Mouse (Mus musculus) neural tube, embryonic 12.5 days (tissue): ENCODE results near the gene Nrxn3. TPM values are rescaled to one million over a fixed set of nuclear protein-coding genes. Genes with fewer than 3 reads are reported as not detected.

Experiments used
- ATAC-seq: fragments of 200-750 bp; cut with Nextera tagmentation; 2 replicates; pipeline ENCODE4 v1.8.0; 2017; ENCODE audit warnings: low read depth, mild to moderate bottlenecking, moderate TSS enrichment, moderate library complexity; ENCODE audit not compliant: low FRiP score
- H3K27ac ChIP-seq: fragments of 300-500 bp; sonication (generic); 2 replicates; pipeline ENCODE4 v1.5.1; 2016
- H3K27me3 ChIP-seq: fragments of 300-500 bp; sonication (generic); replicated peaks from 2 replicates; pipeline ENCODE4 v1.6.1; 2016; ENCODE audit warnings: mild to moderate bottlenecking
- H3K36me3 ChIP-seq: fragments of 300-500 bp; sonication (generic); 2 replicates; pipeline ENCODE4 v1.6.1; 2016; ENCODE audit warnings: mild to moderate bottlenecking
- H3K4me1 ChIP-seq: fragments of 300-500 bp; sonication (generic); 2 replicates; pipeline ENCODE4 v1.6.1; 2016
- H3K4me2 ChIP-seq: fragments of 300-500 bp; sonication (generic); replicated peaks from 2 replicates; pipeline ENCODE4 v1.6.1; 2016; ENCODE audit warnings: mild to moderate bottlenecking
- H3K4me3 ChIP-seq: fragments of 300-500 bp; sonication (generic); 2 replicates; pipeline ENCODE4 v1.5.1; 2016
- H3K9ac ChIP-seq: fragments of 300-500 bp; sonication (generic); 2 replicates; pipeline ENCODE4 v1.6.1; 2016; ENCODE audit warnings: mild to moderate bottlenecking
- H3K9me3 ChIP-seq: fragments of 300-500 bp; sonication (generic); 2 replicates; pipeline ENCODE4 v1.6.1; 2016; ENCODE audit warnings: mild to moderate bottlenecking
- WGBS: fragments of 180-500 bp; shearing (Covaris S2); methylation state at CpG from one replicate; pipeline ENCODE4 v1.1.7; 2016; 5-methylcytosine and 5-hydroxymethylcytosine counted together
- polyA plus RNA-seq: library from polyadenylated mRNA; unstranded; fragments of >200 nt; fragmentation: Nextera tagmentation; extraction: Ambion mirVana; gene quantifications from 2 replicates; pipeline ENCODE4 v1.2.1, GENCODE M21; 2016

Nrxn3 gene
- polyA plus RNA-seq, 1 experiment from 2014 or later: 57.5 TPM

DNA sequence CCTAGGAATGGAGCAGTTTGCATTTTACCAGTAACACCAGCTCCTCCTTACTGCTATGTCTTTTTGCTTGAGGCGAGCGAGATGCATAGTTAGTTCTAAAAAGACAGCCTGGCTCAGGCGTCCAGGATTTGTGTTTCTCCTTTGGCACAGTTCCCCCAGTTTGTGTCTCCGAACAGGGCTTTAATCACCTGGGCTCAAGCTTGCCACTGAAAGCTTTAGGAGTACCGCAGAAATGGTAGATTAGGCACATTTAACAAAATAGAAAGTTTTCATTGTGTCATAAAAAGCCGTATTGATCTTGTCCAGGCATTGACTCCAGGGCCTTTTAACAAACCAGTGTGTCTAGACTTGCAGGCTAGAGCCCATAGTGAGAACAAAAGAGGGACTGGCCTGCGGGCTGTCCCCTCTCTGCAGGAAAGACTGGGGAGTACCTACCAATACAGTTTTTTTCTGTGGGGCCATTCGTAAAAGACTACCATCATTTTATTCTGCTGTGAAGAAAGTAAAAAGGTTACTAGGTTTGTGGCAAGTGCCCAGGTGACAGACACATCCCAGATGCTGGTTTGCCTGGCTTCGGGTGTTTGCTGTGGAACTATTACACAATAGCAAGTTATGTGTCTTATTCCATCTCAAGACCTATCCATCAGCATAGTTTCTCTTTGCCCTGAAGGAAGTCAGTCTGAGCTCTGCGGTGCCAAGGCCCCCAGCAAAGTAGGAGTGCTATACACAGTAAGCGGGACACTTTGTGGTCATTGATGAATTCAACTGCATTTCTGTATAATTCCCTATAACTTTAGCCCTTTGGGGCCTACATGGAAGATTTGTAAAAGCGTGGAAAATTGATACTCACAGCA is 451.9 kb downstream of the Nrxn3 start:
- H3K36me3 ChIP-seq: no peaks in the 10 kb centered on the region
- H3K4me2 ChIP-seq: no peak overlapping the region
- 35% methylated on average over 12 of the region's 12 CpGs for WGBS
- no peak overlapping the region for H3K27ac ChIP-seq
- no peaks in the 10 kb centered on the region for H3K27me3 ChIP-seq
- ATAC-seq: no peak
- H3K9ac ChIP-seq: no peak overlapping the region
- H3K4me1 ChIP-seq: 0 out of 2 replicates have a peak, but pooled peaks cover 4% of the 10 kb centered on the region
- H3K9me3 ChIP-seq: no peaks in the 10 kb centered on the region
- no peak overlapping the region for H3K4me3 ChIP-seq

GRCm38 (mm10) chr12:89179970-89180666 is 457.4 kb downstream of the Nrxn3 start:
- Histone ChIP-seq H3K9me3 (no peaks in the 10 kb centered on the region), H3K4me2 (peak overlapping the region; percentile 27), H3K27ac (no peak overlapping the region), H3K4me3 (no peak overlapping the region), H3K4me1 (peaks cover 19% of the 10 kb centered on the region), H3K9ac (no peak overlapping the region), H3K36me3 (no peaks in the 10 kb centered on the region), H3K27me3 (no peaks in the 10 kb centered on the region)
- 17% methylated on average over 13 of the region's 13 CpGs for WGBS
- ATAC-seq: peak; percentile 52; the same call in 1 of the 2 replicates

DNA sequence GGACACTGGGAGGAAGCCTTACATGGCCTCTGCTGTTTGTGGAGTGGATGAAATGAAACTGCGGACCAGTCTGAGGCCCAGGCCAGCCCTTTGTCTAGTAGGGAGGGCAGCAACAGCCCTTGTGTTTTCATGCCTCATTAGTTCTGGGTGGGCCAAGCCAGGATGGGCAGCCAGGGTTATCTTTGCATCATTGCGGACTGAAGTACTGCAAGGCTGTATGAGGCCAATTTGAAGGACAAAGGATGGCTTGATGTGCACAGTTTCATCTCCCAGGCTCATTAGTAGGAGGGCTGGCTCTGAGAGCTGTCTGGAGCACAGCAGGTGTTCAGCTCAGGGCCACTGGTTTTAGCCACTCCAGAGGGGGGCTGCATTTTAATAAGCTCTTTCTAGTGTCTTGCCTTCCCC is 458.5 kb downstream of the Nrxn3 start:
- no peak overlapping the region for H3K27ac ChIP-seq
- no peak overlapping the region for H3K4me3 ChIP-seq
- ATAC-seq: peak; percentile 33
- no peaks in the 10 kb centered on the region for H3K27me3 ChIP-seq
- peaks cover 19% of the 10 kb centered on the region for H3K4me1 ChIP-seq
- H3K9ac ChIP-seq: no peak overlapping the region
- WGBS: 10% methylated on average over 2 of the region's 2 CpGs
- H3K36me3 ChIP-seq: no peaks in the 10 kb centered on the region
- H3K9me3 ChIP-seq: no peaks in the 10 kb centered on the region
- no peak overlapping the region for H3K4me2 ChIP-seq

DNA sequence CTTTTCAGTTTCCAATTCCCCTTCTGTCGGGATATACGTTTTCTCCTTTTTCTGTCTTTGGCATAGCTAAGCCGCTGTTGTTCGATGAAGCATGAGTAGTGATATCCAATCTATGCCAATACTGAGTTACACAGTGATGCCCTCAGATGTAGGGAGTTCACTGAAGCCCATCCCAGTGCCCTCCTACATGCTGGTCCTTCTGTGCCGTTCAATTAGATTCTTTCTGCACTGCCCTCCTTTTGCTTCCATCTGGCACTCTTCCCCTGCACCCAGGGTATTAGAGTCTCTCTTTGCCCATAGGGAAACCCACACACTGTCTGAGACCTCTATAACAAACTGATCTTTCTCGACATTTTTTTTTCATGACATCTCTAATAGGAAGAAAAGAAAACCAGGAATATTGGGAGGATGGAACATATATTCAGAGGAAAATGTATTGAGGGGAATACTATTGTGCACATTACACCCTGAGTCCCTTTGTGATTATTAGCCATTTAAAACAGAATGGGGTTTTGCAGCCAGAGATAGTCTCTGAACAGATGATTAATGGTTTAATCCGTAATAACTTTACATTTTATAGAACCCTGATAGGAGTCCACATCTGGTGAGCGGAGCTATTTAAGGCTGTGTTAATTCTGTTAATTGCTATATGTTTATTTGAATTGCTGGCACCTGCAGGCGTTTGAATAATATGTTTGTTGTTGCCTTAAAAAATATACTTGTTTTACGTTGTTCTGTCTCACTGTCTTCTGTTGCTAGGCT is 476.3 kb downstream of the Nrxn3 start:
- no peak overlapping the region for H3K9ac ChIP-seq
- no peaks in the 10 kb centered on the region for H3K36me3 ChIP-seq
- no peak for ATAC-seq
- H3K4me3 ChIP-seq: no peak overlapping the region
- no peaks in the 10 kb centered on the region for H3K4me1 ChIP-seq
- H3K27me3 ChIP-seq: no peaks in the 10 kb centered on the region
- no peaks in the 10 kb centered on the region for H3K9me3 ChIP-seq
- WGBS: 76% methylated on average over 10 of the region's 10 CpGs
- H3K4me2 ChIP-seq: no peak overlapping the region
- no peak overlapping the region for H3K27ac ChIP-seq

DNA sequence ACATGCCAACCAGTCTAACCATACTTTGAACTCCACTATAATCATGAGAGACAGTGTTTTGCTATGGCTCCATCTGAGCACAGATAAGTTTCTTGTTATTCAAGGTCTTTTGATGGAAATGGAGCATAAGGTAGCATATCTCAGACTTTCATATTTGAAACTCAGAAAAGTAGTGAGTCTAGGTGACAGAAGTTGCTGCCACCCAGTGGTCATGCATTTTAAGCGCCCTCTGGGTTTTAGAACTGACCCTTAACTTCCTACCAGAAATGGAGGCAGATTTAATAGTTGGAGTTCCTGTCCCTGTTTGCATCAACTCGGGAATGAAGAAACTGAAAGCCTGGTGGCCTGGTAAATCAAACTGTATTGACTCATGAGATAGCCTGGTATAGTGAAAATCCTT is 488.9 kb downstream of the Nrxn3 start:
- Histone ChIP-seq H3K27me3 (no peaks in the 10 kb centered on the region), H3K9ac (no peak overlapping the region), H3K4me3 (no peak overlapping the region), H3K4me2 (no peak overlapping the region), H3K4me1 (no peaks in the 10 kb centered on the region), H3K27ac (no peak overlapping the region), H3K9me3 (no peaks in the 10 kb centered on the region), H3K36me3 (no peaks in the 10 kb centered on the region)
- WGBS: 40% methylated on average over 2 of the region's 2 CpGs
- ATAC-seq: no peak

GRCm38 (mm10) chr12:89239826-89240225 is 517.1 kb downstream of the Nrxn3 start:
- H3K4me1 ChIP-seq: no peaks in the 10 kb centered on the region
- ATAC-seq: no peak
- WGBS: 63% methylated on average over 1 of the region's 1 CpGs
- H3K27me3 ChIP-seq: no peaks in the 10 kb centered on the region
- no peaks in the 10 kb centered on the region for H3K9me3 ChIP-seq
- H3K27ac ChIP-seq: no peak overlapping the region
- H3K4me2 ChIP-seq: no peak overlapping the region
- no peak overlapping the region for H3K9ac ChIP-seq
- no peaks in the 10 kb centered on the region for H3K36me3 ChIP-seq
- H3K4me3 ChIP-seq: no peak overlapping the region

DNA sequence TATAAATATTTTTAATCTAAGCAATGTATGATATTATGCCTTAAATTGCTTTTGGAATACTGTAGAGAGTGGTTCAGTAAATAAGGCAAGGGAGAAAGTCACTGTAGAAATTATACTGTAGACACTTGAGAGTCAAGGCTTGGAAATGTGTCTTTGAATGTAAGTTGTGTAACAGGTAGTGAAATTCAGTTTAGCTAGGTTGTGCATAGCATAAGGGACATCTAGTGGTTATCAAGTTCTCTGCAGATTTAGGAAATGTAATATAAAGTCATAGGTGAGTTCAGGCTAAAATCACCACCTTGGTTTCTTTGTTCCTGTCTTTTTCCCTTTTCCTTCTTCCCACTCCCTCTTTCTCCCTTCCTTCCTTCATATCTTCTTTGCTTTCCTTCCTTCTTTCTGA is 518.9 kb downstream of the Nrxn3 start:
- H3K4me2 ChIP-seq: no peak overlapping the region
- H3K9me3 ChIP-seq: no peaks in the 10 kb centered on the region
- H3K9ac ChIP-seq: no peak overlapping the region
- H3K36me3 ChIP-seq: no peaks in the 10 kb centered on the region
- no peak for ATAC-seq
- H3K27ac ChIP-seq: no peak overlapping the region
- no peaks in the 10 kb centered on the region for H3K4me1 ChIP-seq
- H3K4me3 ChIP-seq: no peak overlapping the region
- no peaks in the 10 kb centered on the region for H3K27me3 ChIP-seq

DNA sequence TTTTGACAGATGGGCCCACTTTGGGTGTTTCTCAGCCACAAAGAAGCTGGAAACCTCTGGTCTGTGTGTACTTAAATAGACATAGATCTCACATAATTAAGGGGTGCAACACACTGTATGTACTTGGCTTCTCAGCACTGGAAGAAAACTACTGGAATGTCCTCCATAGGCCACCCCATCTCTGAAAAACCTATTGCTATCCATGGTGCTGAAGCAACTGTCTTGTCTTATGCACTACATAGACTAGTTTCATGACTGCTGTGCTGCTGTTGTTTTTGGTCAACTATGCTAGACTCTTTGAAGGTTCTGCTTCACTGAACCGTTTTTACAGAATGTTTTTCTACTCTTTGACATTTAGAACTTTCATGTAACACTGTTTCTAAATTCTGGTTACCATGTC is 519.8 kb downstream of the Nrxn3 start:
- ATAC-seq: no peak

GRCm38 (mm10) chr12:89255275-89255892 is 532.7 kb downstream of the Nrxn3 start:
- Histone ChIP-seq H3K36me3 (no peaks in the 10 kb centered on the region), H3K27me3 (no peaks in the 10 kb centered on the region), H3K27ac (no peak overlapping the region), H3K9me3 (no peaks in the 10 kb centered on the region), H3K9ac (no peak overlapping the region), H3K4me1 (no peaks in the 10 kb centered on the region), H3K4me3 (no peak overlapping the region), H3K4me2 (no peak overlapping the region)
- ATAC-seq: no peak
- 58% methylated on average over 4 of the region's 4 CpGs for WGBS

More for the DNA sequence above, 519.8 kb downstream of the Nrxn3 start:
- H3K9ac ChIP-seq: no peak overlapping the region
- no peaks in the 10 kb centered on the region for H3K4me1 ChIP-seq
- no peaks in the 10 kb centered on the region for H3K36me3 ChIP-seq
- no peaks in the 10 kb centered on the region for H3K27me3 ChIP-seq
- H3K4me2 ChIP-seq: no peak overlapping the region
- H3K4me3 ChIP-seq: no peak overlapping the region
- H3K27ac ChIP-seq: no peak overlapping the region
- no peaks in the 10 kb centered on the region for H3K9me3 ChIP-seq
- WGBS: 39% methylated on average over 1 of the region's 1 CpGs

DNA sequence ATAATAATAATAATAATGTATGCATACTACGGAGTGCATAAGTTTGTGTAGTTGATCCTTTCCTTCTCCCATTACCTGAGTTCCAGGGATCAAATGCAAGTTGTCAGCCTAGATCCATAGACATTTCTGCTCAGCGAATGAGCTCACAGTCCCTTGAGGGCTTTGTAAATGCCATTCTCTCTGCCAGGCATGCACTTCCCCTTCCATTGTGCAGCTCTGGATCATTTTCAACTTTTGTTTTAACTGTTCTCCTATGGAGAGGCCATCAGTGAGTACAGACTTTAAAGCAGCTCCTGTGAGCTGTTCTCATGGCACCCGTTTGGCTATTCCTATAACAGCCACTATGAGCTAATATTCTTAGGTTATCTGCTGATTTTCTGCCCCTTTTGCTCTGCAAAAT is 536.2 kb downstream of the Nrxn3 start:
- Histone ChIP-seq H3K9ac (no peak overlapping the region), H3K27ac (no peak overlapping the region), H3K36me3 (no peaks in the 10 kb centered on the region), H3K4me2 (no peak overlapping the region), H3K27me3 (no peaks in the 10 kb centered on the region), H3K9me3 (no peaks in the 10 kb centered on the region), H3K4me3 (no peak overlapping the region), H3K4me1 (no peaks in the 10 kb centered on the region)
- ATAC-seq: no peak
- 86% methylated on average over 3 of the region's 3 CpGs for WGBS

GRCm38 (mm10) chr12:89260076-89260475 is 537.4 kb downstream of the Nrxn3 start:
- Histone ChIP-seq H3K9me3 (no peaks in the 10 kb centered on the region), H3K27ac (no peak overlapping the region), H3K9ac (no peak overlapping the region), H3K27me3 (no peaks in the 10 kb centered on the region), H3K4me1 (no peaks in the 10 kb centered on the region), H3K36me3 (no peaks in the 10 kb centered on the region), H3K4me2 (no peak overlapping the region), H3K4me3 (no peak overlapping the region)
- 90% methylated on average over 24 of the region's 24 CpGs for WGBS
- no peak for ATAC-seq

DNA sequence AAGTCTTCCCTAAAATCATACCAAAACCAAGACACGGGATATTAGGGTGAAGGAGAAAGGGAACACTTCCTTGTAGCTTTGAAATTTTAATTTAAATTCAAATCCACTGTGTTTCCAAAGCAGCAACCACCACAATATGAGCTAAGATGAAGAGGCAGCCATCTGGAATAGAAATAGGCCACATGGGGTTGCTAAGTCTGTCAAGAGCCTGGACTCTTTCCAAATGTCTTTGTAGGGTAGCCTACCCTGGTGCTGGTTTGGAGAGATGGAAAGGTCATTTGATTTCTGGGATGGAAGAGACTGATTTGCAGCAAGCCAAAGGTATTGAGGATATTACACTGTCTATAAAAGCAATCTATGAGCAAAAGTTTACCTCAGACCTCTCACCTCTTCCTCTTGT is 539.6 kb downstream of the Nrxn3 start:
- no peak overlapping the region for H3K4me2 ChIP-seq
- no peak overlapping the region for H3K4me3 ChIP-seq
- H3K36me3 ChIP-seq: no peaks in the 10 kb centered on the region
- H3K4me1 ChIP-seq: no peaks in the 10 kb centered on the region
- no peak overlapping the region for H3K27ac ChIP-seq
- no peaks in the 10 kb centered on the region for H3K9me3 ChIP-seq
- no peaks in the 10 kb centered on the region for H3K27me3 ChIP-seq
- 92% methylated on average over 1 of the region's 1 CpGs for WGBS
- H3K9ac ChIP-seq: no peak overlapping the region
- ATAC-seq: no peak
